Mouse (Mus musculus): Measurements from ENCODE around the gene Ppp1r1a.
A peak's percentile ranks its signal among the peaks of the same experiment; 100 is the strongest.

Gene Ppp1r1a

DNA sequence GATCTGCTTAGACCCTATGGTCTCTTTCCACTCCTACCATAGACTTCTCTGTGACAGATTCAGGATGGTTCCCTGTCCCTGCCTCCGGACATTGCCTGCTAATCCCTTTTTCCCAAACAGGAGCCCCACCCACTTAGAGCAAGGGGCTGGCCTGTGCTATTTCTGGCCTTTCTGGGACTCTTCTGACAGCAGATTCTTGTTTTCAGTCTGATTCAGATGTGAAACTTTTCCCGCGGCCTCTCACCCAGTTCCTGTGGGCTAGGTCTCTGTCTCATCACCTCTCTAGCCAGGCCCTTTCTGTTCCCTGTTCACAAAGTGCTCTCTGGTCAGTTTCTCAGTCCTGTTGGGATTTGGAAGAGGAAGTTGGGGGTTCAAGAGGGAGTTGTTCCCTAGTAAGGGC, 22.9 kb downstream of the Ppp1r1a start:
- DNase-seq (ENCODE audit: inconsistent ontology term) = peak; percentile 45

DNA sequence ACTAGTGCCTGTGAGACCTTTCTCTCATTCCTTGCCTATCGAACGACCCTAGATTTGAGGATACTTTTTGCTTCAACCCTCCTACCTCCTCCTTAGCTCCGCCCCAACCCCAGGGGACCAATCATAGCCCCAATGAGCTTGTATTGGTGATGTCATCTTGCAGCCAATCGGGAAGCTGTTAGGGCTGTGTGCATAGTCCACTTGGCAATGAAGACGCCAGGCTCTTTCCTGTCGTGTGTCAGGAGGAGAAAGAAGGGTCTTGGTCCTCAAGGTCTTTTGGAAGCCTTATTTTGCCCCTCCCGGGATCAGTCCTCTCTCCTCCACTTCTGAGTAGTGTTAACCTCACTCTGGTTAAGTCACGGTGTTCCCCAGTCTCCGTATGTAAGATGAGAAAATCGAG, 23.7 kb downstream of the Ppp1r1a start:
- DNase-seq (ENCODE audit: inconsistent ontology term) = peak; percentile 92

GRCm38 (mm10) chr15:103513621-103514031, 24.2 kb downstream of the Ppp1r1a start:
- DNase-seq (ENCODE audit: inconsistent ontology term) = no peak

DNA sequence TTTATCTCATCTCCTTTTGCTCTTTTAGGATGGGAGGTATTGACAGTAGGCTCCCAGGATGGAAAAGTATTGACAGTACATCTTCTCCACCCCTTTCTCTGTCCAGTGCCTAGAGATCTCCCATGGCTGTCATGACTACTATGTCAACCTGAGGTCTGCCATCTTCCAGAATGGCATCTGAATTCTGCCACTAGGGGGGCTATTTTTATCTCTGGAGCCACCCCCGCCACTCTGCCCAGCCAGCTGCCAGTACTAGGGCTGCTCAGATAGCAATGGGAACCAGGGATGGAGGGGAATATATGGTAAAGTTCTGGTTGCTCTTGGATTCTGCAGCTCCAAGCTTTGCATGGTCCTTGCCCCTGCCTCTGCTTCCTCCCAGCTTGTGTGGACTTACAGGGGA, 26.2 kb downstream of the Ppp1r1a start:
- DNase-seq (ENCODE audit: inconsistent ontology term) = no peak

GRCm38 (mm10) chr15:103509317-103509716, 28.5 kb downstream of the Ppp1r1a start:
- DNase-seq (ENCODE audit: inconsistent ontology term) = no peak

DNA sequence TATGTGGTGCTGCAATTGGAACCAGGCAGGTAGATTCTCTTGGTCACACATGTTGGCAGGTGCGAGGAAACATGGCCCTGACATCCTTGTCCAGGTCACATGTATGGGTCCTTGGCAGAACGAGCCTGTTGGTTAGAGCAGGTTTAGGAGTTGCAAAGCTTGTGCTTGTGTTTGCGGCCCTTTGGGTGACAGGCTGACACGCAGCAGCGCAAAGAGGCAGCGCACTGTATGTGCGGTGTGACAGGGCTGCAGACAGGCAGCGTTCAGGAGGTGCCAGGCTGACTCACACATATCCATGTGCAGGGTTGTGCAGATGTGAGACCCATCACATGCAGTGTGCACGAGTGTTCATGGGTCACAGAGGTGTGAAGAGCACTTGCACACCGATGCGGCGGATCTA, 34.1 kb downstream of the Ppp1r1a start:
- DNase-seq (ENCODE audit: inconsistent ontology term) = no peak

- no peak for DNase-seq (ENCODE audit: inconsistent ontology term)
Observed at GRCm38 (mm10) chr15:103503251-103503600, 34.6 kb downstream of the Ppp1r1a start.

DNA sequence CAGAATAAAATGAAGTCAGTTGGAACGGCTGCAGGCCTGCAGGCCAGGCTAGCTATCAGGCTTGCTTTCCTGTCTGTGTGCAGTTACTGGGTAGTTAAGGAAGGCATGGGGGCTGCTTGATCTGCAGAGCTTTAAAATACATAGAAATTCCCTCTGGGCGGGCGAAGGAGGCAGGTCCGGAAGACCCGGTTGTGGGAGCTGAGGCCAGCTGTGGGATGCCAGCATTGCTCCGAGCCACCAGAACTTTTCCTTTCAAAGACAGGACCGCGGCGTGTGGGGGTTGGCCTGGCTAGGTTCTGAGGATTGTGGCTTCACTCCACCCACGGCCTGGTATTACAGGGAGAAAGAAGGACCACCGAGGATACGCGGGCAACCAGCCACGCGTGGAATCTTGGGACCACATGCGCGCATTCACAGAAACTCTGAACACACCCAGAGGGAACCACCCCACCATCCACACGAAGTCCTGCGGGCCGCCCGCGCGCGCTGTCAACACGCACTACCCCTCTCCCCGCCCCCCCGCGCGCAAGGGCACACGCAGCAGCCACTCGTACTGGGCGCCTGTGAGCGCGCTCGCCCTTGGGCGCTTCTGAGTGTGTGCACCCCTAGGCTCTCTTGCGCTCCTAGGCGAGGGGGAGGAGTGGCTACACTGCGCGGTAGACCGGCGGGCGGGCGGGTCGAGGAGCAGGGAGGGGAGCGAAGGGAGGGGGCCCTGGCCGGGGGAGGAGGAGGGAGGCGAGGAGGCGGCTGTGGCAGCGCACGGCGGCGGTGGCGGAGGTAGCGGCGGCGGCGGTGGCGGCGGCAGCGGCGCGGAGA, 35.2 kb downstream of the Ppp1r1a start, which contains the start of gene Pde1b:
Gene Pde1b (plus strand): TSS at position 600 of the 816 bp plus-strand sequence.
- DNase-seq (ENCODE audit: inconsistent ontology term) = peak; percentile 81

- DNase-seq (ENCODE audit: inconsistent ontology term) = no peak
Observed at GRCm38 (mm10) chr15:103501186-103501585, 36.6 kb downstream of the Ppp1r1a start.

- no peak for DNase-seq (ENCODE audit: inconsistent ontology term)
Observed at GRCm38 (mm10) chr15:103500723-103501122, 37.1 kb downstream of the Ppp1r1a start.

DNA sequence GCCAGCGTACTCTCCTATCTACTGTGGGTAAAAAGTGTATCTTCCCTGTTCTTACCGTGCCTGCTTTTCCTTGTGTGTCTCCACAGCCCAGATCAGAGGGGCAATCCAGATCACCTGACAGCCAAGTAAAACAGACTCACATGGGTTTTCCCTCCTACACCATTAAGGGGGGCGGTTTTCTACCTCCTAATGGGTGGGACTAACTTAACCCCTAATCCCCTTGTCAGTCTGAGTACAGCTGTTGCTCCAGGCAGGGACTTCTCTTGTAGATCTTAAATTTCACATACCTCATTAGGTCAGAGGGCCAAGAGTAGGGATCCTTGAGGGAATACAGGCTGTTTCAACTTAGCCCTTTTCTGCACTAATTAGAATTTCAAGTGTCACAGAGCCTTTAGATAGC, 39.6 kb downstream of the Ppp1r1a start:
- DNase-seq (ENCODE audit: inconsistent ontology term) = no peak

DNA sequence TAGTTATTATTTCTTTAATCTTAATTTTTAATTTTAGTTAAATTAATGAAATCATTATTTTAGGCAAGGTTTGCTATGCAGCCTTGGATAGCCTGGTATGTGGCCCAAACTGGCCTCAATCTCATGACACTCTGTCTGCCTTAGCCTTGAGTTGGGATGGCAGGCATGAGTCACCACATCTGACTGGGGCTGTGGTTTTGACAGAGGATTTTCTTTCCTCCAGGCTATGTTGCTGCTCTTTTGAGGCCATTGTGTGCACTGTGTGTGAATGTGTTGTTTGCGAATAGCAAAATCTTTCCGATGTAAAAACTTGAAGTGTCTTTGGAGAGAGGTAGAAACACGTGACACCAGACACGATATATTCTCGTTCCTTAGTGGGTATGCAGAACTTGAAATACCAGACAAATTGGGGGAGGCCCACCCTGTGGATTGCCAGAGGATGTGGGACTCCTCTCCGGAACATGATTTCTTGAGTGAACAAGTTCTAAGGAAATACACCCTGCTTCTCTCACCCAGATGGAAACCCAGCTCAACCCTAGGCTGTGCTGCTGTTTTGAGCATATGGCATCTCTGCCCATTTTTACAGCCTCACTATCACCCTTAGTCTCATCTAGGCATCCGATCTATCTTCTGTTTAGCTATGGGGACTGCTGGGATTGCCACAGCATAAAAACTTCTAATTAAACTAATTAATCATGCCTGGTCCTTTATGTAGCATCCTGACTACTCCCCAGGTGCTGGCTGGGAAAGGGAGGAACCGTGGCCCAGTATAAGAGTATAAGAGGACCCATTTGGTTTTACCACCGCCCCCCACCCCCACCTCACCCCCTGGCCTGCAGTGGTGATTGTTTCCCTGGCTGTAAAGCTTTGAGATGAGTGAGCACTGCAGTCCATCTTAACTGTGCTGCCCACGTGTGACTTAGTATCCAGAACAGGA, 41.3 kb downstream of the Ppp1r1a start:
- DNase-seq (ENCODE audit: inconsistent ontology term) = peak; percentile 89

- DNase-seq (ENCODE audit: inconsistent ontology term) = no peak
Observed at GRCm38 (mm10) chr15:103488336-103488735, 49.5 kb downstream of the Ppp1r1a start.

GRCm38 (mm10) chr15:103486658-103487057, 51.1 kb downstream of the Ppp1r1a start:
- no peak for DNase-seq (ENCODE audit: inconsistent ontology term)

- DNase-seq (ENCODE audit: inconsistent ontology term) = no peak
Observed at GRCm38 (mm10) chr15:103485106-103485505, 52.7 kb downstream of the Ppp1r1a start.

- no peak for DNase-seq (ENCODE audit: inconsistent ontology term)
Observed at GRCm38 (mm10) chr15:103484490-103484889, 53.3 kb downstream of the Ppp1r1a start.

DNA sequence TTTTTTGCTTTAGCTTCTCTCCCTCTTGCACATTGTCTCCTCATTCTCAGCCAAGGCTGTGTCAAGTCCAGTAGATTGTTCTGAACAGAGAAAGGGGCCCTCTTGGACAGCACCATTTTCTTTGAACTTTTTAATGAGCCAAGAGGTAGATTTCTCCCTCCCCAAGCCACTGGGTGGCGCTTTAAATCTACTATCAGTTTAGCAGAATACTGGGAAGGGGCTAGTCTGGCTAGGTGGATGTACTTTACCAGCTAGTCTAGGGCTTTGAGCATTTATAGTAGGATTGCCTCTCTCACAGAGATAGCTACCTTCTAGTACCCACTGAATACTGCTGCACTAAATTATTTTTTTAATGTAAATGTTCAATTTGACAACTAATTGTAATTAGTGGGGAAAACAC, 55.3 kb downstream of the Ppp1r1a start:
- DNase-seq (ENCODE audit: inconsistent ontology term) = peak; percentile 55

All from Muller cell, postnatal 12 days (primary cell).